Mouse (Mus musculus) stomach, embryonic 16.5 days (tissue): ENCODE measurements around the gene Ebf1. TPM values are rescaled to one million over a fixed set of nuclear protein-coding genes. Genes with fewer than 3 reads are reported as not detected.
"Not testable (repeated sequence)": the region's sequence is repeated elsewhere in the genome, so short reads cannot be mapped to it uniquely, and the experiment has no call there.

Experiments used
- ATAC-seq: fragments of 200-750 bp; cut with Nextera tagmentation; 2 replicates; pipeline ENCODE4 v1.8.0; 2017; ENCODE audit warnings: moderate number of reproducible peaks, moderate TSS enrichment; ENCODE audit not compliant: insufficient read depth, low FRiP score
- H3K27ac ChIP-seq: fragments of 300-500 bp; sonication (generic); 2 replicates; pipeline ENCODE4 v1.5.1; 2014; ENCODE audit warnings: low read length
- H3K27me3 ChIP-seq: fragments of 300-500 bp; sonication (generic); 2 replicates; pipeline ENCODE4 v1.6.1; 2014; ENCODE audit warnings: low read length, control low read depth, mixed read lengths; ENCODE audit not compliant: control insufficient read depth, insufficient read depth
- H3K36me3 ChIP-seq: fragments of 300-500 bp; sonication (generic); 2 replicates; pipeline ENCODE4 v1.6.1; 2014; ENCODE audit warnings: low read length; ENCODE audit not compliant: control insufficient read depth, insufficient read depth
- H3K4me1 ChIP-seq: fragments of 300-500 bp; sonication (generic); 2 replicates; pipeline ENCODE4 v1.6.1; 2014; ENCODE audit warnings: low read length, control low read depth, mixed read lengths; ENCODE audit not compliant: control insufficient read depth, insufficient read depth
- H3K4me2 ChIP-seq: fragments of 300-500 bp; sonication (generic); 2 replicates; pipeline ENCODE4 v1.6.1; 2014; ENCODE audit warnings: low read depth, low read length, mixed read lengths
- H3K4me3 ChIP-seq: fragments of 300-500 bp; sonication (generic); replicated peaks from 2 replicates; pipeline ENCODE4 v1.5.1; 2014; ENCODE audit warnings: mild to moderate bottlenecking, low read length
- H3K9ac ChIP-seq: fragments of 300-500 bp; sonication (generic); 2 replicates; pipeline ENCODE4 v1.6.1; 2014; ENCODE audit warnings: low read length
- H3K9me3 ChIP-seq: fragments of 300-500 bp; sonication (generic); replicated peaks from 2 replicates; pipeline ENCODE4 v1.6.1; 2016; ENCODE audit warnings: low read length, control low read depth; ENCODE audit not compliant: control insufficient read depth
- WGBS: fragments of 180-500 bp; shearing (Covaris S2); extraction: QIAGEN DNeasy Blood & Tissue Kit; methylation state at CpG from one replicate; pipeline ENCODE4 v1.1.7; 2014; 5-methylcytosine and 5-hydroxymethylcytosine counted together
- polyA plus RNA-seq: library from polyadenylated mRNA; unstranded; fragments of >200 nt; fragmentation: Nextera tagmentation; extraction: Ambion mirVana; gene quantifications from 2 replicates; pipeline ENCODE4 v1.2.1, GENCODE M21; 2015

Ebf1 gene
- 11.5 and 12.4 TPM in 2 replicates for polyA plus RNA-seq

GRCm38 (mm10) chr11:44616788-44617712 lies at the start of gene Ebf1:
TSS of gene Ebf1 (plus strand) at chr11:44617317.
- Histone ChIP-seq H3K4me3 (peak within 1 kb of the TSS; percentile 59), H3K9me3 (no peaks in the 10 kb centered on the region), H3K27ac (peak within 1 kb of the TSS; percentile 60; the same call in 1 of the 2 replicates), H3K36me3 (no peaks in the 10 kb centered on the region), H3K4me2 (peak within 1 kb of the TSS; percentile 57), H3K27me3 (peaks cover 59% of the 10 kb centered on the region), H3K9ac (peak within 1 kb of the TSS; percentile 73), H3K4me1 (peaks cover 15% of the 10 kb centered on the region)
- peak; percentile 94 for ATAC-seq
- under 1% methylated on average over 31 of the region's 31 CpGs for WGBS

- not testable (repeated sequence) for H3K4me2 ChIP-seq, H3K27me3 ChIP-seq, H3K4me3 ChIP-seq, H3K27ac ChIP-seq, H3K36me3 ChIP-seq, H3K9me3 ChIP-seq, H3K9ac ChIP-seq, ATAC-seq, H3K4me1 ChIP-seq
- WGBS = 84% methylated on average over 4 of the region's 4 CpGs
Measured at GRCm38 (mm10) chr11:44570336-44570735, 46.8 kb upstream of the Ebf1 start.

GRCm38 (mm10) chr11:44572781-44573180 lies 44.3 kb upstream of the Ebf1 start:
- Histone ChIP-seq H3K27me3 (no peaks in the 10 kb centered on the region), H3K27ac (no peak overlapping the region), H3K4me2 (no peak overlapping the region), H3K9ac (no peak overlapping the region), H3K36me3 (0 out of 2 replicates have a peak, but pooled peaks cover 3% of the 10 kb centered on the region), H3K9me3 (0 out of 2 replicates have a peak, but pooled peaks cover 8% of the 10 kb centered on the region), H3K4me1 (no peaks in the 10 kb centered on the region), H3K4me3 (no peak overlapping the region)
- WGBS = 96% methylated on average over 5 of the region's 5 CpGs
- no peak for ATAC-seq

GRCm38 (mm10) chr11:44573396-44573795 lies 43.7 kb upstream of the Ebf1 start:
- 0 out of 2 replicates have a peak, but pooled peaks cover 3% of the 10 kb centered on the region for H3K36me3 ChIP-seq
- no peak for ATAC-seq
- H3K27ac ChIP-seq = no peak overlapping the region
- H3K27me3 ChIP-seq = no peaks in the 10 kb centered on the region
- WGBS = 69% methylated on average over 3 of the region's 3 CpGs
- H3K9ac ChIP-seq = no peak overlapping the region
- H3K4me2 ChIP-seq = no peak overlapping the region
- H3K4me3 ChIP-seq = no peak overlapping the region
- H3K4me1 ChIP-seq = no peaks in the 10 kb centered on the region
- 0 out of 2 replicates have a peak, but pooled peaks cover 8% of the 10 kb centered on the region for H3K9me3 ChIP-seq

GRCm38 (mm10) chr11:44574391-44574790 lies 42.7 kb upstream of the Ebf1 start:
- Histone ChIP-seq H3K9me3 (0 out of 2 replicates have a peak, but pooled peaks cover 6% of the 10 kb centered on the region), H3K27me3 (no peaks in the 10 kb centered on the region), H3K36me3 (0 out of 2 replicates have a peak, but pooled peaks cover 3% of the 10 kb centered on the region), H3K27ac (no peak overlapping the region), H3K4me1 (no peaks in the 10 kb centered on the region), H3K4me3 (no peak overlapping the region), H3K4me2 (no peak overlapping the region), H3K9ac (no peak overlapping the region)
- 89% methylated on average over 8 of the region's 8 CpGs for WGBS
- ATAC-seq = no peak

GRCm38 (mm10) chr11:44574820-44575219 lies 42.3 kb upstream of the Ebf1 start:
- Histone ChIP-seq H3K4me3 (no peak overlapping the region), H3K9ac (no peak overlapping the region), H3K9me3 (0 out of 2 replicates have a peak, but pooled peaks cover 2% of the 10 kb centered on the region), H3K27ac (no peak overlapping the region), H3K27me3 (no peaks in the 10 kb centered on the region), H3K4me2 (no peak overlapping the region), H3K4me1 (no peaks in the 10 kb centered on the region), H3K36me3 (no peaks in the 10 kb centered on the region)
- WGBS = 90% methylated on average over 5 of the region's 5 CpGs
- no peak for ATAC-seq

- Histone ChIP-seq H3K4me3 (no peak overlapping the region), H3K9ac (no peak overlapping the region), H3K4me2 (no peak overlapping the region), H3K27ac (no peak overlapping the region), H3K27me3 (no peaks in the 10 kb centered on the region), H3K9me3 (no peaks in the 10 kb centered on the region), H3K4me1 (no peaks in the 10 kb centered on the region), H3K36me3 (no peaks in the 10 kb centered on the region)
- 55% methylated on average over 9 of the region's 9 CpGs for WGBS
- ATAC-seq = no peak
Measured at GRCm38 (mm10) chr11:44577911-44578310, 39.2 kb upstream of the Ebf1 start.

GRCm38 (mm10) chr11:44581277-44581683 lies 35.8 kb upstream of the Ebf1 start:
- H3K36me3 ChIP-seq = no peaks in the 10 kb centered on the region
- H3K4me2 ChIP-seq = no peak overlapping the region
- no peaks in the 10 kb centered on the region for H3K9me3 ChIP-seq
- no peak overlapping the region for H3K4me3 ChIP-seq
- no peak for ATAC-seq
- no peak overlapping the region for H3K9ac ChIP-seq
- no peaks in the 10 kb centered on the region for H3K27me3 ChIP-seq
- no peaks in the 10 kb centered on the region for H3K4me1 ChIP-seq
- WGBS = 27% methylated on average over 11 of the region's 11 CpGs
- H3K27ac ChIP-seq = no peak overlapping the region

- ATAC-seq = no peak
- Histone ChIP-seq H3K4me1 (no peaks in the 10 kb centered on the region), H3K36me3 (no peaks in the 10 kb centered on the region), H3K4me3 (no peak overlapping the region), H3K9ac (no peak overlapping the region), H3K27ac (no peak overlapping the region), H3K27me3 (no peaks in the 10 kb centered on the region), H3K4me2 (no peak overlapping the region), H3K9me3 (no peaks in the 10 kb centered on the region)
- WGBS = 17% methylated on average over 3 of the region's 3 CpGs
Measured at GRCm38 (mm10) chr11:44586047-44586696, 30.9 kb upstream of the Ebf1 start.
